Mouse (Mus musculus) cerebellum, adult 18-20 months (tissue): ENCODE results near the gene Dab2.

Source experiments
- DNase-seq, 2 experiments: peaks; one replicate each; pipeline ENCODE4 v3.0.0; 2021

Gene Dab2

GRCm38 (mm10) chr15:6398211-6398610, 98.6 kb downstream of the Dab2 start:
- no peak for DNase-seq

- DNase-seq = no peak
Observed at GRCm38 (mm10) chr15:6398881-6399280, 99.3 kb downstream of the Dab2 start.

- no peak for DNase-seq
Observed at GRCm38 (mm10) chr15:6400115-6400514, 100.5 kb downstream of the Dab2 start.

GRCm38 (mm10) chr15:6402433-6402832, 102.8 kb downstream of the Dab2 start:
- DNase-seq = no peak

- no peak for DNase-seq
Observed at GRCm38 (mm10) chr15:6404172-6404571, 104.6 kb downstream of the Dab2 start.

GRCm38 (mm10) chr15:6406771-6407170, 107.2 kb downstream of the Dab2 start:
- no peak for DNase-seq

GRCm38 (mm10) chr15:6409031-6409430, 109.4 kb downstream of the Dab2 start:
- no peak for DNase-seq

GRCm38 (mm10) chr15:6410161-6410560, 110.6 kb downstream of the Dab2 start:
- no peak for DNase-seq

- no peak for DNase-seq
Observed at GRCm38 (mm10) chr15:6411334-6411733, 111.7 kb downstream of the Dab2 start.

GRCm38 (mm10) chr15:6415317-6415716, 115.7 kb downstream of the Dab2 start:
- no peak for DNase-seq

GRCm38 (mm10) chr15:6431777-6432176, 132.2 kb downstream of the Dab2 start:
- no peak for DNase-seq

- no peak for DNase-seq
Observed at GRCm38 (mm10) chr15:6432411-6432810, 132.8 kb downstream of the Dab2 start.

- DNase-seq = no peak
Observed at GRCm38 (mm10) chr15:6435281-6435680, 135.7 kb downstream of the Dab2 start.

GRCm38 (mm10) chr15:6435773-6436172, 136.2 kb downstream of the Dab2 start:
- DNase-seq = peak; percentile 8 to 11

GRCm38 (mm10) chr15:6438685-6439084, 139.1 kb downstream of the Dab2 start:
- DNase-seq = no peak

- no peak for DNase-seq
Observed at GRCm38 (mm10) chr15:6444452-6444851, 144.9 kb downstream of the Dab2 start.

- no peak for DNase-seq
Observed at GRCm38 (mm10) chr15:6445135-6445534, 145.5 kb downstream of the Dab2 start, which contains the start of gene C9. C9 (plus strand) TSS chr15:6445327.

- no peak for DNase-seq
Observed at GRCm38 (mm10) chr15:6446181-6446580, 146.6 kb downstream of the Dab2 start.

GRCm38 (mm10) chr15:6448892-6449291, 149.3 kb downstream of the Dab2 start:
- DNase-seq = no peak

- no peak for DNase-seq
Observed at GRCm38 (mm10) chr15:6454461-6454860, 154.9 kb downstream of the Dab2 start.

GRCm38 (mm10) chr15:6461381-6461780, 161.8 kb downstream of the Dab2 start:
- DNase-seq = no peak

GRCm38 (mm10) chr15:6463361-6463923, 163.9 kb downstream of the Dab2 start:
- DNase-seq = no peak

GRCm38 (mm10) chr15:6466995-6467394, 167.4 kb downstream of the Dab2 start:
- no peak for DNase-seq

GRCm38 (mm10) chr15:6468845-6469244, 169.3 kb downstream of the Dab2 start:
- DNase-seq = no peak

GRCm38 (mm10) chr15:6469384-6469783, 169.8 kb downstream of the Dab2 start:
- DNase-seq = no peak
